Mouse (Mus musculus): ENCODE measurements around the gene 2610318N02Rik.
"Not testable (repeated sequence)": the region's sequence is repeated elsewhere in the genome, so short reads cannot be mapped to it uniquely, and the experiment has no call there.

The 2610318N02Rik gene

DNA sequence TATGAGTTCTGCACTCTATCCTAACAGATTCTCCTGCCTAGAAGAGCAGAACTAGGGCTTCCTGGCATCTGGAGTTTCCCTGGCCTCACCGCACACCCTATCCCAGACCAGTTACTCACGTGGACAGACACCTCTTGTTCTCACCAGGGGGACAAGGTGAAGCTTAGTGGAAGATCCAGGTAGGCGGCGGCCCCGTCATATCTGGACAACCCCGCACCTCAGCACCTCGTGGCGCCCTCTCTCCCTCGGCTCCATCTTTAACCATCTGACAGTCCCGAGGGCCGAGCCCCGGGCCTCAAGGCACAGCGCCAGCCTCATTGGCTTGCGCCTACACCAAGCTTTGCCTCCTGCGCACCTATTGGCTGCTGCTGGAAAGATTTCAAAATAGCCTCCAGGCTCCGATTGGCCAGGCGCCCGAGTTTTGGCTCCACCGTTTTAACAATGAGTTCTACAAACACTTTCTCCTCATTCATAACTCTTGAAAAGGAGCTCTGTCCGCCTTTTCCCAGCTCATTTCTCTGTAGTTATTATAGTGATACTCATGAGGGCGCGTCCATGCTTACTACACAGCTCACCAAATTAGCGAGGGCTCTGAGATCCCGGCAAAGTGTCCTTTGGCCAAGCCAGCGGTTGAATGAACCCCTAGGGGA, at the start of gene 2610318N02Rik:
Gene 2610318N02Rik (minus strand): TSS at position 297 of the 650 bp plus-strand sequence.
- peak; percentile 84 for DNase-seq (ENCODE audit: low read depth, low spot score)

DNA sequence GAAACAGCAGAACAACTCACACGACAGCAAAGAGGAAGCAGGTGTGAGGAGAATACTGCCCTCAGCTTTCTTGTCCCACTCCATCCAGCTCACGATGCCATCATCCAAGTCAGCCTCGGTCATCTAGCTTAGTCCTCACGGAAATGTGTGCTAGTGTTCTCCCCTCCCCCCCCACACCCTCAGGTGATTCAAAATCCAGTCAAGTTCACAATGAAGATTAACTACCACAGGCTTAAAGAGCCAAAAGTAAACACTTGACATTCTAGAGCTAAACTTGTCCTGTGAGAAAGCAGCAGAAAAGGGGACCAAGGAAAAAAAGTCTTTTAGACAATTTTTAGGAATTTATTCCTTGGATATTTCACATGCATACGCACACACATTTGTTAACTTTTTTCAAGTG, 43.1 kb upstream of the 2610318N02Rik start:
- no peak for DNase-seq (ENCODE audit: low read depth, low spot score)

DNA sequence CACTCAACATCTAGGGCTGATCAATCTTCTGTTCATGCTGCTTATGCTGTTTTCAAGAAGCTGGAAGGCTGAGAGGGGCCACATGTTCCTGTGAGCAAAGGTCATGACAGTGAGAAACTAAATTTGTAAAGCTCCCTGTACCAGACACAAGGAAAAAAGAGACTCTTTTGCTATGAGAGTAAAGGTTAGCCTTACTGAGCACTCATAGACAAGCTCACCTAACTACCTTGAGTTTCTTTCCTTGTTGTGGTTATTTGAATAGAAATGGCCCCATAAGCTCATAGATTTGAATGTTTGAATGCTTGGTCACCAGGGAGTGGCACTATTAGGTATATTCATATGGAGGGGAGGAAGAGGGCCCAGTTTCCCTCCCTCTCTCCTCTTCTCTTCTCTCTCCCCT, 42.2 kb upstream of the 2610318N02Rik start:
- no peak for DNase-seq (ENCODE audit: low read depth, low spot score)

DNA sequence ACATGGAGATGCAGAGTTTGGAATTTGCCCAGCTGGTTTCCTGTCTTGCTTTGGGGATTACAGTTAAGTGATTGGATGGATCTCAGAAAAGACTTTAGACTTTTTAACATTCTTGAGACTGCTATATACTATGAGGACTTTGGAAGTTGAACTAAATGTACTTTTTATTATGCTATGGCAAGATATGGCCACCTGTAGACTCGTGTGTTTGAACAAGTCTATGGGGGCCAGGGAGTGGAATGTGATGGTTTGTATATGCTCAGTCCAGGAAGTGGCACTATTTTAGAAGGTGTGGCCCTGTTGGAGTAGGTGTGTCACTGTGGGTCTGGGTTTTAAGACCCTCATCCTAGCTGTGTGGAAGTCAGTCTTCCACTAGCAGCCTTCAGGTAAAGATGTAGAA, 40.5 kb upstream of the 2610318N02Rik start:
- DNase-seq (ENCODE audit: low read depth, low spot score): not testable (repeated sequence)

DNA sequence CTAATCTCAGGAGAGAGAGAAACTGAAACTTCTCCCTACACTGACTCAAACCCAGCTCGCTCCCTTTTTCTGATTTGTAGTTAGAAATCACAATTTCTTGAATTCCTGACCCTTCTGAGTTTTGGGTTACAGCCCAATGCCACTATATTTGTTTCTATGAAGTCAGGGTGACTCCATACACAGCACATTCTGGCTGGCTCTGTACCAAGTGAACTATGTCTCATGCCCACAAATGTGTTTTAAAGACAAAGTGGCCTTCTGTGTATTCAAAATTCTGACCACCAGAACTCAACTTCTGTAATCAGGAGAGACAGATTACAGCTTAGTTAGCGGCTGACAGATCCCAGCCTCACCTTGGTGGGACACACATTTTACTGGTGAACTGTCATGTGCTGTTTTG, 29.4 kb upstream of the 2610318N02Rik start:
- DNase-seq (ENCODE audit: low read depth, low spot score): no peak

DNA sequence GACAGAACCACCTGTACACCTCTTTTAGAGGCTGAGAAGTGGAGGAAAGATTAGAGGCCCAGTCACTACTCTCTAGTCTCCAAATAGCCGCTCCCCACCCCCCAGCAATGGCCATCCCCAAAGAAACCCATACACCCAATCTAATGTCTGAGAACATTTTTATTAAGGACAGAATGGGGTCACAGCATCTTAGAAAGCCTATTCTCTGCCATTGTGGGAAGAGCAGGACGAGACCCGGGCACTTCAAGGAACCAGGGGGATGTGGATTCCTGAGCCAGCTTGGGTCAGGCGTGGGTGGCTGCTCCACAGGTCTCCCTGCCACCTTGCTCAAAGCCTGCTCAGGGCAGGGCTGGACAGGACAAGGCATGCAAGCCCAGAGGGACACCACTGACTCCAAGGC, 26.9 kb upstream of the 2610318N02Rik start:
- DNase-seq (ENCODE audit: low read depth, low spot score): no peak

DNA sequence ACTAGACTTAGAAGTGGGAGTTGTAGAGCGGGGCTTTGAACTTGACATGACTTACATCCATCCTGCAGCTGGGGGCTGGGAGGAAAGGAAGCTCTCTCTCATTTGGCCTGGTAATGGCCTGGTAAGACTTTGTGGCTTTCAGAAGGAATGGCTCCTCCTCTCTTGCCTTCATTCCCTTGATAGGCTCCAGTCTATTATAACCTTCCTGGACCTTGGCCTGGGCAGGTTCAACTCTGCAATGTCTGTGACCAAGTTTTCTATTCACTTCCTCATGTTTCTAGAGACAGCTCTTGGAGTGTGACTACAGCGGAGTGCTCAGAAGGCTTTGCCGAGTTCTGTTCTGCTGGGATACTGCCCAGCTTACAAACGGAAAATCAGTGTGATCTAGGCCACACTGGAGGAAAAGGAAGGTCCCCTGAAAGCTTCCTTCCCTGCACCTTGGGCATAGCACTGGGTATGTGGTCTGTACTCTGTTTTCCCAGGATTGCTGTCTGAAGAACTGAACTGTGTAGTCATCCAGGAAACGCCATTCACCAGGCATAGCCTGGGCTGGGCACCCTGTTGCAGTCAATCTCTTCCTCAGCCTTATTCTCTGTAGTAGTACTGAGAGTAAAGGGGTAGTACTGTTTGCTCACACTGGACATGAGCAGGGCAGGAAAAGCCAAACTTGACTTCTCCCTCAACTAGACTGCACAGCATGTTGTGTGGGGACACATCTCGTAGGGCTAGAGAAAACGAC, 25.7 kb upstream of the 2610318N02Rik start:
- no peak for DNase-seq (ENCODE audit: low read depth, low spot score)

DNA sequence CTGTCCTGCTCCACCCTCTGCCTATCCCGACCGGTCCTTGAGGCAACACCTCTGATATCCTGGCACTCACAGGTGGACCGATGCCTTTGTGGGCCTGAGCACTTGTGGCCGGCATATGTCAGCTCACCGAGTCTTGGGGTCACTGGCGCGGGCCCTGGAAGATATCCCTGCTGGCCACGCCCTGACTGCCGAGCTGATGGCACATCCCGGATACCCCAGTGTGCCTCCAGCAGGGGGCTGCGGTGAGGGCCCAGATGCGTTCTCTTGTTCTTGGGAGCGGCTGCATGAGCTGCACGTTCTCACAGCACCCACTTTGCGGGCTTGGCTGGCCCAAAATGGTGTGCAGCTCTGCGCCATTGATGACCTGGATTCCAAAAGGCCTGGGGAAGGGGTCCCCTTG, 23.1 kb upstream of the 2610318N02Rik start:
- no peak for DNase-seq (ENCODE audit: low read depth, low spot score)

DNA sequence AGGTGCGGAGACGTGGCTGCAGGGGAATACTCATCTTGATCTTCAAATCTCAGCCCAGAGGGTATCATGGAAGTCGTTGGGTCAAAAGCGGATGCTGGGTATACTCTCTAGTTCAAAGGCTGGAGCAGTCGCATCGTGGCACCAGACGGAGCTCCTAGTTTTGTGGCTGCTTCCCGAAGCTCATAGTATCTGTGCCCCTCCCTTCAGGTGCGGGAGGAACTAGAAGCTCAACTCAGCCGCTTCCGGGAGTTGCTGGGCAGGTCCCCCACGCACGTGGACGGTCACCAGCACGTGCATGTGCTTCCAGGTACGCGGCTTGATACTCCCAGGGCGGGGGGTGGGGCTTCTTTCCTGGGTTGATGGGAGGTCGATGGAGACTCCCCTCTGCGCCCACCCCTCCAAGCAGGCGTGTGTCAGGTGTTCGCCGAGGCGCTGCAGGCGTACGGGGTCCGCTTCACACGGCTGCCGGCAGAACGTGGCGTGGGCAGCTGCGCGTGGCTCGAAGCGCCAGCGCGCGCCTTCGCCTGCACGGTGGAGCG, 22.5 kb upstream of the 2610318N02Rik start:
- DNase-seq (ENCODE audit: low read depth, low spot score): no peak

DNA sequence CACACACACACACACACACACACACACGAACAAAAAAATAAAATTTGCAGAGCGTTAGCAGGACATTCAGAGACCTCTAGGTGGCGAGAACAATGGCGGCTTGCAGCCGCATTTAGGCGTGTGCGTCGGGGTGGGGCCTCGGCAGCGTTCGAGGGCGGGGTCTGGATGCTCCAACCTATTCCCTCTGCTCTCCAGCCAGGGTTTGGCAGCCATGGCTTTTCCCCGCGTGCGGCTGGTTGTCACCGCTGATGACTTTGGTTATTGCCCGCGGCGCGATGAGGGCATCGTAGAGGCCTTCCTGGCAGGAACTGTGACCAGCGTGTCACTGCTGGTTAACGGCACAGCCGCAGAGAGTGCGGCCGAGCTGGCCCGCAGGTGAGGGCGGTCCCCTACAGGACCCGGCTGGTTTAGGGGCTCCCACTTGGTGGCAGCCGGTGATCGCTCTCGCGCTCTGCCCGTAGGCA, 21.8 kb upstream of the 2610318N02Rik start, which contains the start of gene Ccdc116:
Gene Ccdc116 (minus strand): TSS at position 458 of the 464 bp plus-strand sequence.
- peak; percentile 78 for DNase-seq (ENCODE audit: low read depth, low spot score)

DNA sequence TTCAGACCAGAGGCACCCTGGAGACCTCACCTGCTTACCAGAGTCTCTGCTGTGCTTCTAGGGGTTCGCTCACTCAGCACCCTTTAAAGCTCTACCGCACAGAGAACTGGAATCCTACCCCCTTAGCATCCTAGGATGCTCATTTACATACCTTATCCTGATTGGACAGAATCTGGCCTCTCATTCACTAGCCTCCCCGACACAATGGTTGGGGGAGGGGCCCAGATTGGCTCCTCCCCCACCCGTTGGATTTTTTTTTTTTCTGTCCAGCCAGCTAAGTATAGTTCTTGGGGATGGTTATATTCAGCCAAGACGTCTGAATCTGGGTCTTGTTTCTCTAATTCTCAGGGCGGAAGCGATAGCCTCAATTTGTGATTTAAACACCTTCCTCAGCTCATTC, 19.4 kb upstream of the 2610318N02Rik start, which contains the start of gene Ydjc:
Gene Ydjc (plus strand): TSS at position 283 of the 400 bp plus-strand sequence.
- DNase-seq (ENCODE audit: low read depth, low spot score): no peak

DNA sequence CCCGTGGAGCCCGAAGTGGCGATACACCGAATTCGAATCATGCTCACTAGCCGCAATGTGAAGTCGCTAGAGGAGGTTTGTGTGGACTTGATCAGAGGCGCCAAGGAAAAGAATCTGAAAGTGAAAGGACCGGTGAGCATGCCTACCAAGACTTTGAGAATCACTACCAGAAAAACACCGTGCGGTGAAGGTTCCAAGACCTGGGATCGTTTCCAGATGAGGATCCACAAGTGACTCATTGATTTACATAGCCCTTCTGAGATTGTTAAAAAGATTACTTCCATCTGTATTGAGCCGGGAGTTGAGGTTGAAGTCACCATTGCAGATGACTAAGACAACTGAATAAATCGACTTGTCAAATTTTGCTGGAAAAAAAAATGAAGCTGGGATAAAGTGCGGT, 12.4 kb upstream of the 2610318N02Rik start:
- DNase-seq (ENCODE audit: low read depth, low spot score): no peak

DNA sequence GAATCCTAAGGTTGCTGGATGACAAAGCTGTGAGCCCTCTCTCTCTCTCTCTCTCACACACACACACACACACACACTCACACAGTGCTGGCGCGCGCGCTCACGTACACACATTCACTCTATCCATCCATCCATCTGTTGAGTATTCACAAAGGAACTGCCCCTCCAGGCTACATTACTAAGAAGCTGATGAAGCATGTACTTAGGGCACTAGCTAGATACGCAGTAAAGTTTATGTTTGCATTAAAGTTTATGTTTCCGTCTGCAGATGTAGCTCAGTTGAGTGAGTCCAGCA, 7.9 kb upstream of the 2610318N02Rik start:
- DNase-seq (ENCODE audit: low read depth, low spot score): no peak

DNA sequence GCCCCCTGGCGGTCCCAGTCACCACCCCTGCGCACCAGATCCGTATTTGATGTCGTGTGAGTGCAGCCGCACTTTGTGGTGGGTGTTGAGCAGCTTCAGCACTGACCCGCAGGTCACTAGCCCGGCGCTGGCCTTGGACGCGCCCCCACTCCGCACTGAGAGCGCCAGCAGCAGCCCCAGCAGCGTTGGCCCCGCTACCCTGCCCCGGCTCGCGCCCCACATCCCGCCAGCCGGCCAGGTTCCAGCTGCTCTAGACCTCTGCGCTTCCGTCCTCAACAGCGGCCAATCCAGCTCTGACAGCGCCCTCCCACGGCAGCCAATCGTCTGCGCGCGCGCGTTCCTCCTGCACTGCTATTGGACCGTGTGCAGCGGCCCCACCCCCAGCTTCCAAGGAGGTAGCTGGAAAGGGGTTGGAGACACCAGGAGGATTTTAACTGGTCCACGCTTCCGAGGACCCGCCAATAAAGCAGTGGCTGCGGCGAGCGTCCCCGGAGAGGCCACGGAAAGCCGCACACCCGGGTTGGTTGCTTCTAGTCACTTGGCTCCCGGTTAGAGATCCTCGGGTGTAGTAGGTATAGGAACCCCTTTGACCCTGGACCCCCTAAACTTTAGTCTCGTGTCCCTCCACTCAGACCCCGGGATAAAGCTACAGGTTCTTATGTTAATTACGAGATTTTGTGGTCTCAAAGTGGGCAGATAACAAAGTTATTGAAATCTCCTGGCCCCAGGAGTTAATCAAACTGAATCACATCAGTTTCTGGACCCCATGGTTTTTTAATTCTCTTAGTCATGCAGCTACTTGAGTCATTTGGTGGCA, 7.3 kb upstream of the 2610318N02Rik start, which contains the start of gene Sdf2l1:
Gene Sdf2l1 (minus strand): TSS at position 295 of the 817 bp plus-strand sequence.
- peak; percentile 96 for DNase-seq (ENCODE audit: low read depth, low spot score)

DNA sequence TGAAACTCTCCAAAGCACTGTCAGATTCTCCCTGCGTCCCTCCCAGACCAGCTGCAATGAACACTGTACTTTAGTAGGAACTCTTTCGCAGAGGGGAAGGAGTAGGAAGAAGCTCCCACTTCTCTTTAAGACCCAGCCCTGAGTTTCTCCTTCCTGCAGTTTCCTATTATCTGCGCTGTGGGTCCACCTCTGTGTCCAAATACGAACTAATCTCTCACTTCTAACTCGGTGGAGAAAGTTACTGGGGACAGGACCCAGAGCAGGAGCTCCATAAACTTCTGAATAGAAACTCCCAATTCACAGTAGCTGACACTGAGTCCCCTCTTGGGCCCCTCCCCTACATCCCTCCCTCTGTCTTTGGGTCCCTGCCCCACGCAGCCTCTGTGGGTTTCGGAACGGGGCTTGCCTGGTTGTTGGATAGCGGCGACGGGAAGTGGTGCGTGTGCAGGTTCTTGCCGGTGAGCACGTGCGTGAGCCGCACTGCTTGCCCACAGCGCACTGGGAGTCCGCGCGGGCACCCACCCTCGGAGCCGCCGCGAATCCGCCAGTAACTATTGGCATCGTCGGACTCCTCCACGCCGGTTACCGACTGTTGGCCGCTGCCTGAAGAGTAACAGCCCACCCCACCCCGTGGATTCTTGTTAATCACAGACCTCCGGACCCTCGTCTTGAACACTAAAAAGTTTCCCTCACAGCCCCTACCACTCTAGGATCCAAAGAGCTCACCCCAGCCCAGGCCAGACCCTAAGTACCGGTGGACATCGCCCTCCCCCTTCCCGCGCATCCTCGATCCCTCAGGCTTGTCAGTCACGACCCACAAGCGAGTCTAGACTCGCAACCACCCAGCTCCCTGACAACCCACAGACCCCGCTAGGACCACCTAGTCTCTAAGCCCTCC, 6.5 kb upstream of the 2610318N02Rik start:
- no peak for DNase-seq (ENCODE audit: low read depth, low spot score)

DNA sequence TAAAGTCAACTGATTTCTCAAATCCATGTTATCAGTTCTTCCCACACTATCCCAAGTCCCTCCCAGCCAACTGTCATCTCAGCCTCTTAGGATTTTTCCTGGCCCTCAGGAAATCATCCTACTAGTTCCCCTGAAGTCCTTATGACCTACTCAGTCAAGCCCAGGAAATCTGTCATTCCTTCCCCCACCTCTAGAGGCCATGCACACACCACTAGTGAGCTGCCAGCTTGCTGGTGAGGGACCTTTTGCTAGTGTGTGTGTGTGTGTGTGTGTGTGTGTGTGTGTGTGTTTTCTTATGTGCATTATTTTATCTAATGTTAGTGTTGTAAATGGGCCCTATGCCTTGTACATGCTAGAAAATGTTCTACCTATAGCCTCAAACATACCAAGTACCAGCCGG, 2.3 kb upstream of the 2610318N02Rik start:
- DNase-seq (ENCODE audit: low read depth, low spot score): no peak

DNA sequence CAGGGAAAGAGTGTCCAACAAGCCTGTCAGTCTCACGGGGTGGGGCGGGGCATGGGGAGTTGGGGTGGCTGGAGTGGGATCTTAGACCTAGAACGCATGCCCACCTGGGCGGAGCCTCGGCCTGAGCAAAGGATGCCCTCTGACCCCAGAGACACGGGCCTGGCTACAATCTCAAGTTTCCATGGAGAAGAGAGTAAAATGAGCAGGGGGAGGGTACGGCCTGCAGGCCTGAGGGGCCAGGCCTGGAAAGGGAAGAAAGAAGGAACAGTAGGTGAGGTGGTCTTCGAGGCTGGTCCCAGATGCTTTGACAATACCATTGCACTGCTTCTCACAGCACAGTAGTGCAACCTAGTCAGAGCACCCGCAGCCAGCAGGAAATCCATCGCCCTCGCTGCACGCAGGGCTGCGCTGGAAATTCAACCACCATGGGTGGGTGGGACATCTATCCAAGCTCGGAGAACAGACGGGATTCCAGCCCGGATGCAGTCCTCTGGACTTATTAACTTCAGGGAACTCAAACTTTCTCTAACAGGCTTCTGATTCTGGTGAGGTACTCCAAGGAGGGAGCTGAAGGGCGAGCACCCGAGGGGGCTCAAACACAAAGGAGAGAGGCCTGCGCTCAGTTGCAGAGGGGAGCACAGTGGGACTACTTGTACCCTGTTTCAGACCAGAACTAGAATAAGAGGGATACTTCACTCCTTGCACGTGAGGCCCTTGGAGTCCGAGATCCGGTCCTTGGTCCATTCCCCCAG, 672 bp downstream of the 2610318N02Rik start:
- no peak for DNase-seq (ENCODE audit: low read depth, low spot score)

DNA sequence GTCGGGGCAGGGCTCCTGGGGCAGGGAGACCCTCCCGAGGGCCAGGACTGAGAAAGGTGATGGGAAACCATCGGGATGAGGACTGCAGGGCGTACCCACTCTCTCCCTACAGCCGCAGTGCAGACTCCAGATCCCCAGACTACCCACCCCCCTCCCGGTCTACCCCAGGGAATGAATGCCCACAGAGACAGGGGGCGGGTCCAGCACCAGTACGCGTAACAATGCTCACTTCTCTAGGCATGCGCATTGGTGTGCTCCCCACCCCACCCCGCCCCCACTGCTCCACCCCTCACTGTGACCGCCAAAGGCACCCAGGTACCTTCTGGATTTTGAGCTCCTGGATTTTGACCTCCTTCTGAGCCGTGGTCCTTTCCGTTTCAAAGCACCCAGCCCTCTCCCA, 3.4 kb downstream of the 2610318N02Rik start:
- DNase-seq (ENCODE audit: low read depth, low spot score): no peak

DNA sequence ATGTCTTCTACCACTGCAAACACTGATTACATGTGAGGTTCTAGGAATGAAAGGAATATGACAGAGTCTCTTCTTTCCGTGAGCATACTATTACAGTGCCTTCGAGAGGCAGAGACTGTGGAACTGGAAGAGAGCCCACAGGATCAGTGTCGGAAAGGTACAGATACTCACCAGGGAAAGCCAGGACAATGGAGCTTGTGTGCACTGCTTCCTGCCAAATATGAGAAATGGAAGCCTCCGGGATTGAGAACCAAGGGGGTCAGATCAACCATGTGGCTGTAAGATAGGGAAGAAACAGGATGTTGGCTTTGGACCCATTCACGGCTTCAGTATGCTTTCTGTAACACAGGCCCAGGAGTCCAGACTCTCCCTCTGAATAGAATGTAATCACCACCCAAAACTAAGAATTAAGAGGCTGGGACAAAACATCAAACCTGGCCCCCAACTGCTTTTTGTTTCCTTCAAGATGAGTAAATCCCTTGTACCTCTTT, 7.6 kb downstream of the 2610318N02Rik start:
- no peak for DNase-seq (ENCODE audit: low read depth, low spot score)
